Mouse (Mus musculus): ENCODE data around the gene Dlg2.

DNA sequence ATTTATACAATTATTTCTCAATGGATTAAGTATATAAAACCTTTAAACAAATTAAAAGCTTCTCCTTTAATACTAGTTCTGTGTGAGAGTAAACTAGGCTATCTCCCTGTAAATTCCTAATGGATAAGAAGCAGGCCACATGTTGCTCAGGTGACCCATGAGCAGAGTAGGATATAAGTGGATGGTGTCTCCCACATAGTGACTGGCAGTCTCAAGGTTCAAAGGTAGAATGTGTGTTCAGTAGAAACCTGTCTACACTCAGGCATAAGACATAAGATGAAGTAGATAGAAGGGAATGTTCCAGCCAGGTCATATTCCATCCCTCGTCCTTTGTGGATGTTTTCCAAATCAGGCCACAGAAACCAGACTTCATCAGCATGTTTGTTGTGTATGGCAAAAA lies 1532.2 kb downstream of the Dlg2 start:
- TF ChIP-seq CTCF (IDR thresholded peaks at IDR 0.05; ENCODE audit: borderline replicate concordance, insufficient read depth, low read depth, low read length) (no peak), POLR2A (IDR thresholded peaks at IDR 0.05; ENCODE audit: borderline replicate concordance, insufficient read depth, low read length) (no peak)
